Mouse (Mus musculus): Measurements from ENCODE around the gene Thra. TPM values are rescaled to one million over a fixed set of nuclear protein-coding genes. Genes with fewer than 3 reads are reported as not detected.

The Thra gene
- total and polyA plus RNA-seq, 3 experiments, result 1.1 to 3.9 (median 3.8) TPM

DNA sequence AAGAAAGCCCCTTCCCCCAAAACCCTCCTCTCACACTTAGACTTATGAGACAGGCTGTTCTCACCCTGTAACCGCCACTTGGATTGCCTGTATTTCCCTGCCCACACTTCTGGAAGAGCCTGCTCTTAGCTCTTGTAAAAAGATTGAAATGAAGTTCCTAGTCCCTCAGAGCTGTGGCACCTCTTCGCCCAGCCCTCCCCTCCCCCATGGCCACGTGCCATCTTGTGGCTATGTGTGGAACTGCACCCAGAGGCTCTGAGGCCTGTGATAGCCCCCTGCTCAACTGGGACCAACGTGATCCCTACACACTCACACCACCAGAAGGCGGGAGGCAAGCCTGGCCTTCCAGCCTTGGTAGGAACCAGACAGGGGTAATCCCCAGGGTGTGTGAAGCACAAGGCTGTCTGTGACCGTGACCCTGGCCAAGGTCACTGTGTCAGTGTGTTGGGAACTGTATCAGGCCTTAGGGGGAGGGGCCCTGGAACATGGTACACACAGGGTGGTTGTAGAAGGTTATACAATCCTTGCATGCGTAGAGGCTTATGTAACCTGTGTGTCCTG lies 14.3 kb downstream of the Thra start (continued):
- no peak for TF ChIP-seq NRF1 (IDR thresholded peaks at IDR 0.05; ENCODE audit: low read depth, low read length)
- no peak for TF ChIP-seq ZNF384 (IDR thresholded peaks at IDR 0.05; ENCODE audit: low read depth, low read length)
- no peak; the same call in 1 of the 2 replicates for TF ChIP-seq MXI1 (IDR thresholded peaks at IDR 0.05; ENCODE audit: low read depth, low read length)
- peak; percentile 96 to 98 for TF ChIP-seq CTCF (conservative IDR thresholded peaks at IDR 0.05 in 1 of 2, IDR thresholded peaks at IDR 0.05 in 1 of 2; ENCODE audit: low read depth in 2 of 2, low read length in 2 of 2)
- TF ChIP-seq HCFC1 (IDR thresholded peaks at IDR 0.05; ENCODE audit: low read depth, low read length), result peak; percentile 64
- peak; percentile 21; the same call in 1 of the 2 replicates for TF ChIP-seq MEF2A (IDR thresholded peaks at IDR 0.05; ENCODE audit: borderline replicate concordance, low read depth, low read length)
- TF ChIP-seq EP300 (IDR thresholded peaks at IDR 0.05; ENCODE audit: low read length), result 0 out of 2 replicates have a peak, but pooled peaks have one; percentile 45
- peak; percentile 82 for TF ChIP-seq BHLHE40 (IDR thresholded peaks at IDR 0.05; ENCODE audit: low read depth, low read length)
- peak; percentile 98 for TF ChIP-seq CHD2 (IDR thresholded peaks at IDR 0.05; ENCODE audit: low read length)
- TF ChIP-seq JUND (conservative IDR thresholded peaks at IDR 0.05; ENCODE audit: low read depth, low read length), result no peak
- TF ChIP-seq CHD1 (IDR thresholded peaks at IDR 0.05; ENCODE audit: low read depth, low read length), result no peak
- no peak for TF ChIP-seq PAX5 (IDR thresholded peaks at IDR 0.05; ENCODE audit: low read length)
- TF ChIP-seq SIN3A (IDR thresholded peaks at IDR 0.05; ENCODE audit: low read length), result no peak; the same call in 1 of the 2 replicates
- TF ChIP-seq RCOR1 (conservative IDR thresholded peaks at IDR 0.05; ENCODE audit: low read depth, low read length), result no peak
- TF ChIP-seq MYC (IDR thresholded peaks at IDR 0.05; ENCODE audit: low read depth, low read length), result peak; percentile 76
- peak; percentile 65; the same call in 1 of the 2 replicates for TF ChIP-seq NELFE (IDR thresholded peaks at IDR 0.05; ENCODE audit: low read depth, low read length)
- TF ChIP-seq ZC3H11A (IDR thresholded peaks at IDR 0.05; ENCODE audit: low read depth, low read length), result peak; percentile 13; the same call in 1 of the 2 replicates
- TF ChIP-seq GABPA (IDR thresholded peaks at IDR 0.05; ENCODE audit: insufficient replicate concordance, low read depth, low read length), result no peak

DNA sequence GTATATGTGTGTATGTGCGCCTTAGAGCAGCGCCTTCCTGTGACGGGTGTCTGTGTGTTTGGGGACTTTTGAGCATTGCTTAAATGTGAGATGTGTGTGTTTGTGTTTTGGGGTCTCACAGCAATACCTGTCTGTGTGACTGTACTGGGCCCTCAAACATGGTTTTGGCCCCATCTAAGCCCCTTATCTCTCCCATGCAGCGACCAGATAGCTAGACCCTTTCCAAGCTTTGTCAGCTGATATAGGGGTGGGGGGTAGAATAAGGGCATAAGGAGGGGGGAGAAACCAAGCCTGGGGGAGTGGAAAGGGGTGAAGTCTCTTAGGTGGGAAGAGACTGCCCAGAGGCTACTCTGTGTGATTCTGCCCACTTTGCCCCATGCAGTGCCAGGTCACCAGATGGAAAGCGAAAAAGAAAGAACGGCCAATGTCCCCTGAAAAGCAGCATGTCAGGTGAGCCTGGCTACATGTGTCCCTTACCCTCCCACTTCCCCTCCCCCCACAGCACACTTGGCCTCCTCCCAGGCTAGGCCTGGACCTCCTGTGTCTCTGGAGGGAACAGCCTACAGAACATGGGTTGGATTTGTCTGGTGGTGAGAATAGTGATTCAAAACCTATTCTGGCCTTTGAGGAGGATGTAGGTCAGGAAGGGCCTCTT lies 15.4 kb downstream of the Thra start:
- Histone ChIP-seq H3K9ac (ENCODE audit: insufficient read depth, low read depth) (no peak overlapping the region), H3K36me3 (replicated peaks in 1 of 2; ENCODE audit: control insufficient read depth in 1 of 2, insufficient read depth in 1 of 2, low read length in 1 of 2) (no peaks in the 10 kb centered on the region), H3K27me3 (replicated peaks) (no peaks in the 10 kb centered on the region), H3K4me2 (ENCODE audit: insufficient read depth, low read depth, poor library complexity, severe bottlenecking) (no peak overlapping the region), H3K4me1 (ENCODE audit: control insufficient read depth in 1 of 2, insufficient read depth in 2 of 2) (peaks cover 21 to 46% of the 10 kb centered on the region in 2 experiments), H3K79me2 (replicated peaks; ENCODE audit: control insufficient read depth, extremely low read depth, insufficient read depth, poor library complexity, severe bottlenecking) (no peaks in the 10 kb centered on the region), H3K4me3 (replicated peaks in 1 of 3; ENCODE audit: low read depth in 2 of 3, low read length in 2 of 3, poor library complexity in 1 of 3) (no peak overlapping the region), H3K9me3 (replicated peaks; ENCODE audit: low read length) (no peaks in the 10 kb centered on the region), H3K27ac (ENCODE audit: insufficient read depth, low read depth) (no peak overlapping the region)
- no peak for DNase-seq (ENCODE audit: extremely low read depth)
- in situ Hi-C loops (cut with MboI; ENCODE audit: low pct_ligation_motif_present, low pct_unique_long_range_greater_than_20kb, low sequenced_read_pairs), result no loop called here
- dilution Hi-C loops (cut with MboI; ENCODE audit: extremely low pct_ligation_motif_present, extremely low pct_unique_long_range_greater_than_20kb, low sequenced_read_pairs), result no loop called here
- TF ChIP-seq TCF12 (IDR thresholded peaks at IDR 0.05; ENCODE audit: low read depth, low read length) (no peak), CHD2 (IDR thresholded peaks at IDR 0.05; ENCODE audit: low read length) (no peak), SMC3 (IDR thresholded peaks at IDR 0.05; ENCODE audit: low read depth, low read length) (no peak), E2F4 (IDR thresholded peaks at IDR 0.05; ENCODE audit: insufficient replicate concordance, low read depth, low read length) (no peak), MXI1 (IDR thresholded peaks at IDR 0.05; ENCODE audit: low read depth, low read length) (no peak), CHD1 (IDR thresholded peaks at IDR 0.05; ENCODE audit: low read depth, low read length) (no peak), SIN3A (IDR thresholded peaks at IDR 0.05; ENCODE audit: low read length) (no peak), TBP (conservative IDR thresholded peaks at IDR 0.05; ENCODE audit: low read depth, low read length) (no peak), IRF4 (IDR thresholded peaks at IDR 0.05; ENCODE audit: low read depth, low read length) (no peak), RAD21 (IDR thresholded peaks at IDR 0.05; ENCODE audit: low read depth, low read length) (no peak), MYC (IDR thresholded peaks at IDR 0.05; ENCODE audit: low read depth, low read length) (no peak), PAX5 (IDR thresholded peaks at IDR 0.05; ENCODE audit: low read length) (no peak), GABPA (IDR thresholded peaks at IDR 0.05; ENCODE audit: insufficient replicate concordance, low read depth, low read length) (no peak), CTCF (conservative IDR thresholded peaks at IDR 0.05 in 1 of 2, IDR thresholded peaks at IDR 0.05 in 1 of 2; ENCODE audit: low read depth in 2 of 2, low read length in 2 of 2) (no peak), BHLHE40 (IDR thresholded peaks at IDR 0.05; ENCODE audit: low read depth, low read length) (no peak), MAZ (IDR thresholded peaks at IDR 0.05; ENCODE audit: low read depth, low read length) (no peak), POLR2A (IDR thresholded peaks at IDR 0.05; ENCODE audit: low read depth, low read length) (no peak), ZMIZ1 (IDR thresholded peaks at IDR 0.05; ENCODE audit: low read depth, low read length) (no peak)
